8 mouse cellular contexts compared by ENCODE assay signal in genomic region chr9:119445737-119446136, GRCm38 (mm10). TPM values are rescaled to one million over a fixed set of nuclear protein-coding genes. Genes with fewer than 3 reads are reported as not detected.
DNase-seq lines count a peak whose midpoint lies in the region; ATAC-seq and TF ChIP-seq lines count a peak whose summit lies in the region.

No protein-coding gene starts in this region.

- no peaks in the 10 kb centered on the region for H3K9me3 ChIP-seq in kidney, embryonic 16.5 days (ENCODE audit: low read length)
- H3K9me3 ChIP-seq in intestine, embryonic 14.5 days (ENCODE audit: control insufficient read depth, low read length) = no peaks in the 10 kb centered on the region

- peak overlapping the region; percentile 87 for H3K9ac ChIP-seq in kidney, embryonic 16.5 days (replicated peaks; ENCODE audit: low read length)
- H3K9ac ChIP-seq in intestine, embryonic 14.5 days (ENCODE audit: low read length) = peak overlapping the region; percentile 79

- H3K27me3 ChIP-seq in kidney, embryonic 16.5 days (ENCODE audit: insufficient read depth, low read length) = no peaks in the 10 kb centered on the region
- H3K27me3 ChIP-seq in intestine, embryonic 14.5 days (replicated peaks; ENCODE audit: control insufficient read depth, insufficient read depth, low read length) = no peaks in the 10 kb centered on the region
- H3K27me3 ChIP-seq in myocyte (ENCODE audit: control insufficient read depth, insufficient read depth, insufficient read length) = no peaks in the 10 kb centered on the region

- peak overlapping the region; percentile 55 for H3K4me2 ChIP-seq in kidney, embryonic 16.5 days (replicated peaks; ENCODE audit: low read depth, low read length)
- H3K4me2 ChIP-seq in intestine, embryonic 14.5 days (ENCODE audit: low read length) = peak overlapping the region; percentile 94
- peak overlapping the region; percentile 93 for H3K4me2 ChIP-seq in myocyte (ENCODE audit: low read depth)

- WGBS in kidney, embryonic 16.5 days = 31% methylated on average over 6 of the region's 6 CpGs
- 34% methylated on average over 6 of the region's 6 CpGs for WGBS in intestine, embryonic 14.5 days

- no peak for DNase-seq in kidney, postnatal 10 days
- no peak for DNase-seq in intestine, embryonic 14.5 days (ENCODE audit: low spot score)
- DNase-seq in urinary bladder, postnatal 14 days (ENCODE audit: low spot score) = no peak
- no peak for DNase-seq in right cerebral cortex, postnatal 4 days
- no peak for DNase-seq in right cerebral cortex, adult 2 months (ENCODE audit: low spot score in 2 of 2)

- peak overlapping the region; percentile 84 for H3K4me3 ChIP-seq in kidney, embryonic 16.5 days (ENCODE audit: low read length)
- H3K4me3 ChIP-seq in intestine, embryonic 14.5 days (ENCODE audit: low read depth, low read length) = peak overlapping the region; percentile 64
- H3K4me3 ChIP-seq in myocyte = peak overlapping the region; percentile 59

- no peak for ATAC-seq in kidney, embryonic 16.5 days (ENCODE audit: low FRiP score, low TSS enrichment)
- ATAC-seq in common myeloid progenitor, adult 5-6 weeks (replicated peaks; ENCODE audit: low read depth, poor library complexity, severe bottlenecking) = peak; percentile 74
- ATAC-seq in intestine, embryonic 14.5 days (replicated peaks; ENCODE audit: low FRiP score, low TSS enrichment, low read depth) = no peak

- H3K36me3 ChIP-seq in kidney, embryonic 16.5 days (ENCODE audit: insufficient read depth, low read length) = peaks cover 30% of the 10 kb centered on the region
- H3K36me3 ChIP-seq in intestine, embryonic 14.5 days (ENCODE audit: control insufficient read depth, insufficient read depth, low read length) = peaks cover 41% of the 10 kb centered on the region
- H3K36me3 ChIP-seq in myocyte (ENCODE audit: control insufficient read depth, insufficient read depth) = no peaks in the 10 kb centered on the region

- peaks cover 13% of the 10 kb centered on the region for H3K79me2 ChIP-seq in myocyte (ENCODE audit: control insufficient read depth, insufficient read depth)

- H3K27ac ChIP-seq in kidney, embryonic 16.5 days (ENCODE audit: low read length) = no peak overlapping the region
- H3K27ac ChIP-seq in intestine, embryonic 14.5 days (ENCODE audit: low read depth) = no peak overlapping the region

- TF ChIP-seq POLR2A in myocyte (IDR thresholded peaks at IDR 0.05; ENCODE audit: insufficient read length, low read depth) = no peak

- peaks cover 8% of the 10 kb centered on the region for H3K4me1 ChIP-seq in kidney, embryonic 16.5 days (ENCODE audit: insufficient read depth, low read length)
- peaks cover 9% of the 10 kb centered on the region for H3K4me1 ChIP-seq in intestine, embryonic 14.5 days (replicated peaks; ENCODE audit: control insufficient read depth, insufficient read depth, low read length)

- H3ac ChIP-seq in myocyte (ENCODE audit: control insufficient read depth, insufficient read length) = peak overlapping the region; percentile 31

TF ChIP-seq in myocyte, 11 proteins besides CTCF, POLR2A, EP300 and RAD21:
- TF ChIP-seq E2F4 (IDR thresholded peaks at IDR 0.05; ENCODE audit: insufficient read depth) (no peak), MAX (IDR thresholded peaks at IDR 0.05; ENCODE audit: low read depth) (no peak), TCF3 (IDR thresholded peaks at IDR 0.05; ENCODE audit: insufficient read length, low read depth) (no peak), POLR2AphosphoS2 (IDR thresholded peaks at IDR 0.05; ENCODE audit: insufficient read length, low read depth) (no peak), USF1 (IDR thresholded peaks at IDR 0.05; ENCODE audit: low read depth) (no peak), REST (IDR thresholded peaks at IDR 0.05; ENCODE audit: insufficient read depth, insufficient read length) (no peak), MYOG (IDR thresholded peaks at IDR 0.05; ENCODE audit: control insufficient read depth in 1 of 3, insufficient read depth in 1 of 3, insufficient read length in 2 of 3, low read depth in 2 of 3) (no peak), TCF12 (IDR thresholded peaks at IDR 0.05; ENCODE audit: insufficient read depth, poor library complexity, severe bottlenecking) (no peak), SRF (IDR thresholded peaks at IDR 0.05; ENCODE audit: control insufficient read depth, insufficient read length, low read depth) (no peak), MYOD1 (IDR thresholded peaks at IDR 0.05; ENCODE audit: control insufficient read depth in 1 of 3, insufficient read length in 2 of 3, low read depth in 2 of 3) (no peak), CEBPB (IDR thresholded peaks at IDR 0.05; ENCODE audit: insufficient read depth, poor library complexity, severe bottlenecking) (no peak)

RNA-seq across cellular contexts. Expression of gene Exog, which starts 1.0 kb away (rescaled TPM):
- polyA plus RNA-seq in kidney, embryonic 16.5 days (2015; fragmentation: Nextera tagmentation; extraction: Ambion mirVana) = 24.8 and 27.9 TPM in 2 replicates
- total RNA-seq in common myeloid progenitor, adult 5-6 weeks (2017) = 5.7 and 6.9 TPM in 2 replicates
- polyA plus RNA-seq in intestine, embryonic 14.5 days (2014; fragmentation: Nextera tagmentation; extraction: Ambion mirVana) = 23.2 and 27.2 TPM in 2 replicates
- 4.0 TPM for polyA plus RNA-seq in myocyte (2012; fragmentation: generic; extraction: Trizol)

RNA-seq across cellular contexts. Expression of gene Acvr2b, which starts 43.8 kb away (rescaled TPM):
- 18.7 and 23.6 TPM in 2 replicates for polyA plus RNA-seq in kidney, embryonic 16.5 days (2015; fragmentation: Nextera tagmentation; extraction: Ambion mirVana)
- total RNA-seq in common myeloid progenitor, adult 5-6 weeks (2017) = 1.3 and 1.6 TPM in 2 replicates
- 28.6 and 31.1 TPM in 2 replicates for polyA plus RNA-seq in intestine, embryonic 14.5 days (2014; fragmentation: Nextera tagmentation; extraction: Ambion mirVana)
- polyA plus RNA-seq in myocyte (2012; fragmentation: generic; extraction: Trizol) = 1.8 TPM
